Mouse (Mus musculus) layer of hippocampus, postnatal 10 days (tissue): Measurements from ENCODE around the gene Smg7. TPM values are rescaled to one million over a fixed set of nuclear protein-coding genes. Genes with fewer than 3 reads are reported as not detected.
"Not testable (repeated sequence)": the region's sequence is repeated elsewhere in the genome, so short reads cannot be mapped to it uniquely, and the experiment has no call there.

Experiments
- DNase-seq, 2 experiments: peaks; one replicate each; pipeline ENCODE4 v3.0.0; 2021; ENCODE audit warnings: low spot score in 2 of 2
- long read RNA-seq: library from polyadenylated mRNA; stranded (forward); transcript quantifications from one replicate; pipeline ENCODE4 v2.0.0, GENCODE M21; 2023
- total RNA-seq, 2 experiments: library from RNA; stranded (reverse); gene quantifications; 2 replicates each; pipeline ENCODE4 v1.2.3; 2021

Gene Smg7
- 10 to 100 TPM; 70.1 to 78.8 TPM for total RNA-seq
- long read RNA-seq, partial matches to known transcripts, result 1 of 7 reads
- long read RNA-seq, other reads (novel, unspliced or antisense), result 6 of 7 reads

GRCm38 (mm10) chr1:152901765-152902664 is at the start of gene Smg7:
Smg7 (minus strand) TSS chr1:152902646.
- peak; percentile 75 to 82 for DNase-seq

- DNase-seq, result no peak
These were observed 40.5 kb upstream of the Smg7 start for GRCm38 (mm10) chr1:152942977-152943376.

- DNase-seq, result no peak
These were observed 33.9 kb upstream of the Smg7 start for GRCm38 (mm10) chr1:152936365-152936764.

GRCm38 (mm10) chr1:152935476-152935875 is 33.0 kb upstream of the Smg7 start:
- no peak for DNase-seq

GRCm38 (mm10) chr1:152933962-152934361 is 31.5 kb upstream of the Smg7 start:
- DNase-seq, result no peak

- no peak for DNase-seq
These were observed 19.3 kb upstream of the Smg7 start for GRCm38 (mm10) chr1:152921786-152922185.

- DNase-seq, result no peak
These were observed 15.2 kb upstream of the Smg7 start for GRCm38 (mm10) chr1:152917626-152918025.

GRCm38 (mm10) chr1:152916936-152917335 is 14.5 kb upstream of the Smg7 start:
- DNase-seq, result no peak

- no peak for DNase-seq
These were observed 13.3 kb upstream of the Smg7 start for GRCm38 (mm10) chr1:152915766-152916165.

- DNase-seq, result no peak
These were observed 11.3 kb upstream of the Smg7 start for GRCm38 (mm10) chr1:152913483-152914460.

GRCm38 (mm10) chr1:152904469-152904868 is 2.0 kb upstream of the Smg7 start:
- DNase-seq, result peak; percentile 71 to 81

- no peak for DNase-seq
These were observed 1.2 kb upstream of the Smg7 start for GRCm38 (mm10) chr1:152903591-152904135.

- peak; percentile 97 for DNase-seq
These were observed 445 bp upstream of the Smg7 start for GRCm38 (mm10) chr1:152902665-152903516.

- DNase-seq, result no peak
These were observed 1.1 kb downstream of the Smg7 start for GRCm38 (mm10) chr1:152901419-152901764.

- DNase-seq, result not testable (repeated sequence)
These were observed 14.4 kb downstream of the Smg7 start for GRCm38 (mm10) chr1:152888086-152888485.

- DNase-seq, result no peak
These were observed 31.4 kb downstream of the Smg7 start for GRCm38 (mm10) chr1:152871031-152871430.

GRCm38 (mm10) chr1:152869901-152870300 is 32.5 kb downstream of the Smg7 start:
- DNase-seq, result no peak

GRCm38 (mm10) chr1:152846856-152847255 is 55.6 kb downstream of the Smg7 start:
- no peak for DNase-seq

GRCm38 (mm10) chr1:152845211-152845730 is 57.2 kb downstream of the Smg7 start:
- no peak for DNase-seq

GRCm38 (mm10) chr1:152844634-152845033 is 57.8 kb downstream of the Smg7 start:
- DNase-seq, result no peak
